In genomic region chr6:4902674-4903324, GRCm38 (mm10) we compare ENCODE assay signal across 8 mouse cellular contexts. TPM values are rescaled to one million over a fixed set of nuclear protein-coding genes. Genes with fewer than 3 reads are reported as not detected.
DNase-seq lines count a peak whose midpoint lies in the region; ATAC-seq and TF ChIP-seq lines count a peak whose summit lies in the region.

Gene Ppp1r9a, plus strand, starts transcription at chr6:4902917.

- H3K36me3 ChIP-seq in embryonic facial prominence, embryonic 15.5 days: no peaks in the 10 kb centered on the region
- peaks cover 6% of the 10 kb centered on the region; the same call in 1 of the 2 replicates for H3K36me3 ChIP-seq in heart, embryonic 14.5 days (ENCODE audit: control insufficient read depth, insufficient read depth, low read length)
- no peaks in the 10 kb centered on the region for H3K36me3 ChIP-seq in kidney, postnatal 0 days (ENCODE audit: insufficient read depth, low read length)
- 0 out of 2 replicates have a peak, but pooled peaks cover 2% of the 10 kb centered on the region for H3K36me3 ChIP-seq in liver, embryonic 12.5 days
- H3K36me3 ChIP-seq in midbrain, postnatal 0 days (ENCODE audit: insufficient read depth, low read length): no peaks in the 10 kb centered on the region

- no peaks in the 10 kb centered on the region for H3K27me3 ChIP-seq in embryonic facial prominence, embryonic 15.5 days
- H3K27me3 ChIP-seq in heart, embryonic 14.5 days (ENCODE audit: control insufficient read depth, insufficient read depth, low read length): no peaks in the 10 kb centered on the region
- no peaks in the 10 kb centered on the region for H3K27me3 ChIP-seq in kidney, postnatal 0 days (ENCODE audit: insufficient read depth, low read length)
- H3K27me3 ChIP-seq in liver, embryonic 12.5 days (replicated peaks): peaks cover 7% of the 10 kb centered on the region; the same call in 1 of the 2 replicates
- no peaks in the 10 kb centered on the region for H3K27me3 ChIP-seq in midbrain, postnatal 0 days (ENCODE audit: insufficient read depth, low read length)

- H3K4me3 ChIP-seq in embryonic facial prominence, embryonic 15.5 days (replicated peaks): peak within 1 kb of the TSS; percentile 77
- peak within 1 kb of the TSS; percentile 84 to 98 for H3K4me3 ChIP-seq in heart, embryonic 14.5 days (ENCODE audit: control insufficient read depth in 1 of 2, insufficient read depth in 1 of 2, low read depth in 1 of 2, low read length in 2 of 2)
- peak within 1 kb of the TSS; percentile 62 for H3K4me3 ChIP-seq in kidney, postnatal 0 days (replicated peaks; ENCODE audit: low read depth, low read length)
- peak within 1 kb of the TSS; percentile 70 for H3K4me3 ChIP-seq in liver, embryonic 12.5 days
- peak within 1 kb of the TSS; percentile 92 for H3K4me3 ChIP-seq in midbrain, postnatal 0 days (ENCODE audit: low read depth, low read length)

- H3K9ac ChIP-seq in embryonic facial prominence, embryonic 15.5 days: peak within 1 kb of the TSS; percentile 80
- H3K9ac ChIP-seq in heart, embryonic 14.5 days (ENCODE audit: low read length): peak within 1 kb of the TSS; percentile 91
- peak within 1 kb of the TSS; percentile 92 for H3K9ac ChIP-seq in kidney, postnatal 0 days (ENCODE audit: low read depth, low read length)
- peak within 1 kb of the TSS; percentile 76 for H3K9ac ChIP-seq in liver, embryonic 12.5 days
- peak within 1 kb of the TSS; percentile 95 for H3K9ac ChIP-seq in midbrain, postnatal 0 days (replicated peaks; ENCODE audit: low read length, poor library complexity, severe bottlenecking)

- peak; percentile 66 for DNase-seq in ES-CJ7 (ENCODE audit: low read depth, low spot score)
- DNase-seq in brain, adult 2 months (ENCODE audit: low read depth, low spot score): peak; percentile 72
- peak; percentile 81 for DNase-seq in kidney, postnatal 0 days (ENCODE audit: low spot score)
- DNase-seq in midbrain, postnatal 0 days (ENCODE audit: low spot score): peak; percentile 62
- DNase-seq in yolk sac, embryonic 10.5 days (ENCODE audit: low spot score): peak; percentile 75

- peak within 1 kb of the TSS; percentile 90 for H3K27ac ChIP-seq in embryonic facial prominence, embryonic 15.5 days (replicated peaks)
- peak within 1 kb of the TSS; percentile 89 to 91 for H3K27ac ChIP-seq in heart, embryonic 14.5 days (replicated peaks in 1 of 2; ENCODE audit: control insufficient read depth in 1 of 2, insufficient read depth in 1 of 2, low read depth in 2 of 2, low read length in 2 of 2)
- peak within 1 kb of the TSS; percentile 93 for H3K27ac ChIP-seq in kidney, postnatal 0 days
- H3K27ac ChIP-seq in liver, embryonic 12.5 days: peak within 1 kb of the TSS; percentile 80
- H3K27ac ChIP-seq in midbrain, postnatal 0 days (ENCODE audit: low read depth, low read length): peak within 1 kb of the TSS; percentile 96

- peaks cover 17% of the 10 kb centered on the region; the same call in 1 of the 2 replicates for H3K4me1 ChIP-seq in embryonic facial prominence, embryonic 15.5 days
- peaks cover 3 to 12% of the 10 kb centered on the region in 2 experiments; a peak in 3 of 4 replicates for H3K4me1 ChIP-seq in heart, embryonic 14.5 days (ENCODE audit: control insufficient read depth in 2 of 2, insufficient read depth in 2 of 2, low read length in 2 of 2)
- H3K4me1 ChIP-seq in kidney, postnatal 0 days (replicated peaks; ENCODE audit: insufficient read depth, low read length): no peaks in the 10 kb centered on the region
- peaks cover 9% of the 10 kb centered on the region; the same call in 1 of the 2 replicates for H3K4me1 ChIP-seq in liver, embryonic 12.5 days
- H3K4me1 ChIP-seq in midbrain, postnatal 0 days (ENCODE audit: insufficient read depth, low read length): peaks cover 12% of the 10 kb centered on the region; the same call in 1 of the 2 replicates

- no peaks in the 10 kb centered on the region for H3K9me3 ChIP-seq in embryonic facial prominence, embryonic 15.5 days (replicated peaks)
- no peaks in the 10 kb centered on the region for H3K9me3 ChIP-seq in heart, embryonic 14.5 days (ENCODE audit: control insufficient read depth, low read length)
- no peaks in the 10 kb centered on the region for H3K9me3 ChIP-seq in kidney, postnatal 0 days (replicated peaks; ENCODE audit: low read length)
- no peaks in the 10 kb centered on the region for H3K9me3 ChIP-seq in liver, embryonic 12.5 days (replicated peaks)
- no peaks in the 10 kb centered on the region for H3K9me3 ChIP-seq in midbrain, postnatal 0 days (ENCODE audit: low read length)

- WGBS in embryonic facial prominence, embryonic 15.5 days: under 1% methylated on average over 17 of the region's 49 CpGs
- 2% methylated on average over 36 of the region's 49 CpGs for WGBS in heart, embryonic 14.5 days
- WGBS in kidney, postnatal 0 days: 0% methylated on average over 41 of the region's 49 CpGs
- 1% methylated on average over 45 of the region's 49 CpGs for WGBS in liver, embryonic 12.5 days (ENCODE audit: insufficient replicate concordance)
- WGBS in midbrain, postnatal 0 days: 0% methylated on average over 43 of the region's 49 CpGs

- peak; percentile 60 for TF ChIP-seq CTCF in kidney, postnatal 0 days (IDR thresholded peaks at IDR 0.05; ENCODE audit: low read depth)
- TF ChIP-seq CTCF in midbrain, postnatal 0 days (IDR thresholded peaks at IDR 0.05): peak; percentile 60

- peak; percentile 68 for ATAC-seq in embryonic facial prominence, embryonic 15.5 days (ENCODE audit: insufficient number of reproducible peaks, low FRiP score, low TSS enrichment, low read depth)
- ATAC-seq in heart, embryonic 14.5 days (ENCODE audit: insufficient number of reproducible peaks, insufficient read depth, low FRiP score, low read depth): peak; percentile 73
- peak; percentile 81 for ATAC-seq in kidney, postnatal 0 days (replicated peaks; ENCODE audit: low FRiP score, low read depth)
- ATAC-seq in liver, embryonic 12.5 days: peak; percentile 63
- peak; percentile 72 for ATAC-seq in midbrain, postnatal 0 days (ENCODE audit: low FRiP score)

- peak within 1 kb of the TSS; percentile 76 for H3K4me2 ChIP-seq in embryonic facial prominence, embryonic 15.5 days (replicated peaks)
- peak within 1 kb of the TSS; percentile 72 for H3K4me2 ChIP-seq in heart, embryonic 14.5 days (ENCODE audit: low read length)
- H3K4me2 ChIP-seq in kidney, postnatal 0 days (ENCODE audit: low read length): peak within 1 kb of the TSS; percentile 82
- peak within 1 kb of the TSS; percentile 88 for H3K4me2 ChIP-seq in liver, embryonic 12.5 days
- H3K4me2 ChIP-seq in midbrain, postnatal 0 days (ENCODE audit: low read depth, low read length, poor library complexity, severe bottlenecking): peak within 1 kb of the TSS; percentile 81

RNA-seq across cellular contexts. Expression of gene Ppp1r9a, which starts in this region (rescaled TPM):
- 13.7 and 14.8 TPM in 2 replicates for polyA plus RNA-seq in embryonic facial prominence, embryonic 15.5 days (2015; fragmentation: Nextera tagmentation; extraction: Ambion mirVana)
- polyA plus RNA-seq in heart, embryonic 14.5 days (2014; fragmentation: Nextera tagmentation; extraction: Ambion mirVana): 24.4 and 25.5 TPM in 2 replicates
- polyA plus RNA-seq in kidney, postnatal 0 days (2015; fragmentation: Nextera tagmentation; extraction: Ambion mirVana): 8.2 and 10.3 TPM in 2 replicates
- polyA plus RNA-seq in liver, embryonic 12.5 days (2016; fragmentation: Nextera tagmentation; extraction: Ambion mirVana): 7.7 and 9.1 TPM in 2 replicates
- 66.3 and 74.7 TPM in 2 replicates for total RNA-seq in midbrain, postnatal 0 days (2014; rRNA removed)
- 35.2 and 43.6 TPM in 2 replicates for polyA plus RNA-seq in midbrain, postnatal 0 days (2015; fragmentation: Nextera tagmentation; extraction: Ambion mirVana)

Comparison
In these comparisons a context has a peak if more than half of its experiments do, and no peak if none do; other contexts are left out.
1. Peak in every context shown above with its lines: DNase-seq, ATAC-seq, H3K4me3 ChIP-seq and H3K27ac ChIP-seq.